Mouse (Mus musculus) midbrain, embryonic 10.5 days (tissue): ENCODE measurements around the gene Catsper2. TPM values are rescaled to one million over a fixed set of nuclear protein-coding genes. Genes with fewer than 3 reads are reported as not detected.

Experiments used
- DNase-seq: peaks from one replicate; pipeline ENCODE4 v3.0.0-alpha.2; 2017; ENCODE audit warnings: low spot score
- H3K27ac ChIP-seq: fragments of 300-500 bp; sonication (generic); replicated peaks from 2 replicates; pipeline ENCODE4 v1.5.1; 2016; ENCODE audit warnings: mild to moderate bottlenecking
- H3K27me3 ChIP-seq: fragments of 300-500 bp; sonication (generic); 2 replicates; pipeline ENCODE4 v1.6.1; 2016; ENCODE audit warnings: low read depth, mild to moderate bottlenecking; ENCODE audit not compliant: poor library complexity, severe bottlenecking
- H3K36me3 ChIP-seq: fragments of 300-500 bp; sonication (generic); 2 replicates; pipeline ENCODE4 v1.6.1; 2016; ENCODE audit warnings: mild to moderate bottlenecking, moderate library complexity
- H3K4me1 ChIP-seq: fragments of 300-500 bp; sonication (generic); 2 replicates; pipeline ENCODE4 v1.6.1; 2016
- H3K4me3 ChIP-seq: fragments of 300-500 bp; sonication (generic); 2 replicates; pipeline ENCODE4 v1.5.1; 2016; ENCODE audit warnings: mild to moderate bottlenecking, moderate library complexity
- H3K9me3 ChIP-seq: fragments of 300-500 bp; sonication (generic); replicated peaks from 2 replicates; pipeline ENCODE4 v1.6.1; 2016; ENCODE audit warnings: mild to moderate bottlenecking
- WGBS: fragments of 180-500 bp; shearing (Covaris S2); methylation state at CpG from one replicate; pipeline ENCODE4 v1.1.7; 2016; 5-methylcytosine and 5-hydroxymethylcytosine counted together
- polyA plus RNA-seq: library from polyadenylated mRNA; unstranded; fragments of >200 nt; fragmentation: Nextera tagmentation; extraction: Ambion mirVana; gene quantifications from 2 replicates; pipeline ENCODE4 v1.2.1, GENCODE M21; 2016

Gene Catsper2
- polyA plus RNA-seq = 2.7 and 4.1 TPM in 2 replicates

DNA sequence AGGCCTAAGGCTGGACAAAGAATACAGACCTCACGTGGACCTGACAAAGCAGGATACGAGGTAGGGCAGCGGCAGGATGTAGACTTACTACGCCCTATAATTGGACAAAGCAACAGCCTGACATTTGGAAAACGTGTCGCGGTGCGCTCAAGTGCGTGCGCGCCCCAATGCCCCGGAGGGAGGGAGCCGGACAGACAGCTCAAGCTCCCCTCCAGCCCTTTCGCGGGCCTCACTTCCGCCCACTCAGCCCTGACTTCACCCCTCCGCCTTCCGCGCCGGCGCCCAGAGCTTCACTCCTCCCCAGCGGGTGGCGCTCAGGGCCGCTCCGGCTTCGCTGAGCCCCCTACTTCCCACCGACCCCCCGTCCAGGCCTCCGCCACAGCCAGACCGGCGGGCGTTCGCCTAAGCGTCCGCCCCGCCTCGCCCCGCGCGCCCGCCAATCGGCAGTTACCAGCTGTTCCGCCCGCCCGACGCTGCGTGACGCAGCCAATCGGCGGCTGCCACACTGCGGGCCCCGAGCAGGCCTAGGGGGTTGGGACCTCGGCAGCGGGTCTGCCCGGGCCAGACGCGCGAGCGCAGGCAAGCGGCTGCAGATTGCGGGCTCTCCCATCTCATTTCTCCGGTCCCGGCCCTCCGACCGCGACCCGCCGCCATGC, at the start of gene Catsper2, which contains the start of gene Pdia3:
Catsper2 (minus strand) TSS at position 406 of the 656 bp plus-strand sequence.
Pdia3 (plus strand) TSS at position 389 of the 656 bp plus-strand sequence.
- WGBS = under 1% methylated on average over 68 of the region's 68 CpGs
- Histone ChIP-seq H3K4me3 (peak within 1 kb of the TSS; percentile 97), H3K27me3 (no peaks in the 10 kb centered on the region), H3K27ac (peak within 1 kb of the TSS; percentile 98), H3K36me3 (peaks cover 31% of the 10 kb centered on the region), H3K9me3 (no peaks in the 10 kb centered on the region), H3K4me1 (peaks cover 31% of the 10 kb centered on the region)
- peak; percentile 98 for DNase-seq

DNA sequence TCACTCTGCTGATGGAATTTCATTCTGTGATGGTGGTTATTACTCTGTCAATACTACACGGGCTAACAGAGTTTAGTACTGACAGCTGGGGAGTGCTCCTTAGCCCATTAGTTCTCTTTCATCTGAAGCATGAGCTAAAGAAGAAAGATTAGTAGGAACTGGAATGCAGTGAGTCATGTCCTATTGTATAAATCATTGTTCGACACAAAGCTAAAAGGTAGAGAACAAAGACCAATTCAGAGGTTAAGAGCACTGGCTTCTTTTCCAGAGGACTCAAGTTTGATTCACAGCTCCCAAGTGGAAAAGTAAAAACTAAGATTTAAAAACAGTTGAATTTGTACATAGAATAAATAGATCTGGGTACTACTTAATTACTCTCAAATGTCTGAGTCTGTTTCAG, 46.5 kb upstream of the Catsper2 start:
- 82% methylated on average over 2 of the region's 2 CpGs for WGBS
- no peak for DNase-seq
- Histone ChIP-seq H3K27ac (no peak overlapping the region), H3K4me1 (peaks cover 16% of the 10 kb centered on the region), H3K36me3 (peaks cover 37% of the 10 kb centered on the region), H3K9me3 (no peaks in the 10 kb centered on the region), H3K4me3 (no peak overlapping the region), H3K27me3 (no peaks in the 10 kb centered on the region)

DNA sequence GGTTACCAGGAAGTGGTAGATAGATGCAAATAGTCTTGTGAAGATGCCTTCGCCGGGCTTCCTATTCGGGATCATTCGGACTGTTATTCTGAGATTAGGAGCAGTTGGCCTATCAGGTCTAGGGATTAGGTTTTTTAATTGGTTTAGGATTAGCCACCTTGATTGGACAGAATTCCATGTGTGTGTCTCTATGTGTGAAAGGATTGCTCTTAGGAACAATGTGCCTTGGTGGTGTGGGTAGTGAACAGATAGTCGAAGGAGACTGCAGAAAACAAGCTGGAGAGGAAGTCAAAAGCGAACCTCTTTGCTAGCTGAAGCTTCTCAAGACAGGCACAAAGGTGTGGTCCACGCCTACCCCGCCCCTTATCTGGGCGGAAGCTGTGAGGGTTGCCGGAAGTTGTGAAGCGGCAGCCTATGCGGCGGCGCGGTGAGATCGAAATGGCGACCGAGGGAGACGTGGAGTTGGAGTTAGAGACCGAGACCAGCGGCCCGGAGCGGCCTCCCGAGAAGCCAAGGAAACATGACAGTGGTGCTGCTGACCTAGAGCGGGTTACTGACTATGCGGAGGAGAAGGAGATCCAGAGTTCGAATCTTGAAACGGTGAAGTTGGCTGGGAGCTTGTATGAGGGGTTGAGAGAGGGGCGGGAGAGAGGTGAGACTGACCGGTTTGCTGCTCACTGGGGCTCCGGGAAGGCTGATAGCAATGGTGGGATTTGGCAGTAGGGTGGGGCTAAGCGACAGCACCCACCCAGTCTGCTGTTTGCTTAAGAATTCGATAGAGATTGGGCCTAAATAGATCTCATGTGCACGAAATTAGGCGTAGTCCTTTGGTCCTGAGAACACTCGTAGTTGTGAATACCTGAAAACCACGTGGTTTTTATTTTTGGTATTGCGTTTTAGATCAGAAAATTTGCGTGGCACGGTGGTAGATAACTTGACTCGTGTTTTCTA, 43.4 kb upstream of the Catsper2 start, which contains the start of gene Serinc4:
Serinc4 (minus strand) TSS at position 90 of the 951 bp plus-strand sequence.
- peak within 1 kb of the TSS; percentile 87 for H3K27ac ChIP-seq
- DNase-seq = peak; percentile 87
- H3K4me1 ChIP-seq = peaks cover 23% of the 10 kb centered on the region
- peak within 1 kb of the TSS; percentile 80 for H3K4me3 ChIP-seq
- 4% methylated on average over 41 of the region's 41 CpGs for WGBS
- no peaks in the 10 kb centered on the region for H3K9me3 ChIP-seq
- no peaks in the 10 kb centered on the region for H3K27me3 ChIP-seq
- H3K36me3 ChIP-seq = peaks cover 60% of the 10 kb centered on the region

DNA sequence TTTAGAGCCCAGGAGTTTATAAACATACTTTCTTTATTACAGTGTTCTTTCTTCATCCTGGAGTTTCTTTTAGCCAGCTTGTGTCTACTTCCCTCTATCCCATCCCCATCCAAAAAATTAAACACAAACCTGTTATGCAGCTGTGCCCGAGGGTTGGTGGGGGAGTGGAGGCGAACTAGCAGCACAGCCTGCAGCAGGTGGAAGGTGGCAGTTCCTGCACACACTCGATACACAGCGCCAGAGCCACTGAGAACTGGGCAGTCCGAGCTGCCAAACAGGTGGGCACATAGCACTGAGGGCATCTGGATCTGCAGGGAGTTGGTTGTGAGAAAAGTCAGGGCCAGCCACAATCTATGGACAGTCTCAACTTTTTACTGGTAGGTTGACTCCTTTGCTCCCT, 41.9 kb upstream of the Catsper2 start:
- Histone ChIP-seq H3K4me3 (0 out of 2 replicates have a peak overlapping the region, but pooled peaks have one; percentile 7), H3K9me3 (no peaks in the 10 kb centered on the region), H3K27me3 (no peaks in the 10 kb centered on the region), H3K4me1 (peaks cover 34% of the 10 kb centered on the region), H3K27ac (no peak overlapping the region), H3K36me3 (peaks cover 62% of the 10 kb centered on the region)
- WGBS = 81% methylated on average over 5 of the region's 5 CpGs
- no peak for DNase-seq

DNA sequence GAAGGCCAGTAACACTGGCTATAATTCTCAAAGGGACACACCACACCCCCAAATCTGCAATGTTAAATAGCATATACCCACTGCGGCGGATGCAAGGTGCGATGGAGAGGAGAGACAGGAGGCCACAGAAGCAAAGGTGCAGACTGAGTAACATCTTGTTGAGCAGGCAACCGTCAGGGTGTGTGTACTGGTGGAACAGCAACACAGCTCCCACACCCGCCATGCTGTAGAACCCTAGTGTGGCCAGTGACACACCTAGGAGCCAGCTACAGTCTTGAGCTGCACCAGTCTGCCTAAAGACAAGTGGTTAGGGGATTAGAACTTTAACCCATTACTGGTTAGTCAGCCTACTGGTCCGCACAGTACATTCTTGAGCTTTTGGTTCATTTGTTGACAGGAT, 40.3 kb upstream of the Catsper2 start:
- 88% methylated on average over 6 of the region's 6 CpGs for WGBS
- Histone ChIP-seq H3K27me3 (no peaks in the 10 kb centered on the region), H3K27ac (no peak overlapping the region), H3K4me3 (no peak overlapping the region), H3K4me1 (peaks cover 39% of the 10 kb centered on the region), H3K9me3 (no peaks in the 10 kb centered on the region), H3K36me3 (peaks cover 46% of the 10 kb centered on the region)
- DNase-seq = no peak

DNA sequence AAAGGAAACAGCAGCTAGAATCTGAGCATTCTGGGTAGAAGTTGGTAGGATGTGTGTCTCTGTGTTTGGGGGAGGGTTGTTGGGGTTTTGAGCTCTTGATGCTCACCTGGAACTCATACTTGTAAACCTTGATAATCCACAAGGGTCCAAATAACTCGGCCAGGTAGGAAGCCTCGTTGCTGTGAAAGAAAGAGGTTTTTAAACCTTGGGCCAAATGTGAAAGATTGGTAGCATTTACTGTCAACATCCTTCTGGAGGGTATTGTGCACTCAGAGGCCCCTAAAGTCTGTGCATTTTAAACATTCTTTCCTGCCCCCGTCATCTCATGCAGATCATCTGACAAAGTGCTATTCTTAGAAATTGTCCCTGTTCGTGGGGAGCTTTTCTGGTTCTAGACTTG, 39.4 kb upstream of the Catsper2 start, which contains the start of gene Hypk:
Hypk (plus strand) TSS at position 301 of the 400 bp plus-strand sequence.
- Histone ChIP-seq H3K9me3 (no peaks in the 10 kb centered on the region), H3K27me3 (no peaks in the 10 kb centered on the region), H3K4me1 (peaks cover 42% of the 10 kb centered on the region), H3K4me3 (0 out of 2 replicates have a peak within 1 kb of the TSS, but pooled peaks have one; percentile 2), H3K36me3 (peaks cover 36% of the 10 kb centered on the region), H3K27ac (no peak within 1 kb of the TSS)
- WGBS = 85% methylated on average over 4 of the region's 4 CpGs
- no peak for DNase-seq

DNA sequence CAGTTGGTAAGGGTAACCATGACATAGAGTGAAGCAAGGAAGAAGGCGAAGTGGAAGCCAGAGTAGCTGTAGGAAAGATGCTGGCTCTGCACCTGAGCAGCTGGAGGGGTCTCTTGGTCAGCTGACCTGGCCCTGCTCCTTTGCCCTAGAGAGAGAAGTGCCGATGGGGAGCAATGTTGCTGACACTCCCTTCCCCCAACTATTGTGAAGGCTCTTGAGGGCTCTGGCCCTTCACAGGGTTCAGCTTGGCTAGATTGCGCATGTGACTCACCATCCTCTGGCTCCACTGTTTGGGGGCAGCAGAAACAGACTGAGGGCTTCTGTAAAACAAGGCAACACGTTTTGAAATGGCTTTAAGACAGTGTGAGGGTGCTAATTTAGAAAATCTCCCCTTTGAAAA, 38.8 kb upstream of the Catsper2 start:
- H3K4me3 ChIP-seq = 0 out of 2 replicates have a peak overlapping the region, but pooled peaks have one; percentile 2
- no peak for DNase-seq
- 90% methylated on average over 4 of the region's 4 CpGs for WGBS
- H3K27ac ChIP-seq = no peak overlapping the region
- no peaks in the 10 kb centered on the region for H3K9me3 ChIP-seq
- peaks cover 40% of the 10 kb centered on the region for H3K4me1 ChIP-seq
- no peaks in the 10 kb centered on the region for H3K27me3 ChIP-seq
- peaks cover 36% of the 10 kb centered on the region for H3K36me3 ChIP-seq

DNA sequence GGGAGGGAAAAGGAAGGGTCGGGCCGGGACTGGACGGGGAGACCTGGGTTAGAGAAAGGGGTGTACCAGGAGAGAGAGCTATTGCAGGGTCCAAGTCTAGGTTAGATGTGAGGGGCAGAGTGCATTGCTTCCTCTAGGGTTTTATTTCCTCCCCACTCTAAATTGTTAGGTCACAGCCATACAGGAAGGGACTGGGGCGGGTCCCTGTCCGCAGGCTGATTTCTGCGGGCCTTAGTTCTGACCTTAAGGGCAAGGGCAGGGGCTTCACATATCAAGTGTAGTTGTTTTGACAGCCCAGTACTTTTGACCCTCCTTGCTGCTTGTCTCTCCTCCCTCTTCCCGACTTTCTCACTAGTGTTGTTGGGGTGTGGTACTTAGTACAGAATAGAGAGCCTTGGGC, 36.5 kb upstream of the Catsper2 start:
- DNase-seq = peak; percentile 20
- no peaks in the 10 kb centered on the region for H3K9me3 ChIP-seq
- 4% methylated on average over 7 of the region's 7 CpGs for WGBS
- H3K4me3 ChIP-seq = peak overlapping the region; percentile 99
- peaks cover 33% of the 10 kb centered on the region for H3K4me1 ChIP-seq
- H3K27ac ChIP-seq = peak overlapping the region; percentile 96
- H3K27me3 ChIP-seq = no peaks in the 10 kb centered on the region
- peaks cover 36% of the 10 kb centered on the region for H3K36me3 ChIP-seq

DNA sequence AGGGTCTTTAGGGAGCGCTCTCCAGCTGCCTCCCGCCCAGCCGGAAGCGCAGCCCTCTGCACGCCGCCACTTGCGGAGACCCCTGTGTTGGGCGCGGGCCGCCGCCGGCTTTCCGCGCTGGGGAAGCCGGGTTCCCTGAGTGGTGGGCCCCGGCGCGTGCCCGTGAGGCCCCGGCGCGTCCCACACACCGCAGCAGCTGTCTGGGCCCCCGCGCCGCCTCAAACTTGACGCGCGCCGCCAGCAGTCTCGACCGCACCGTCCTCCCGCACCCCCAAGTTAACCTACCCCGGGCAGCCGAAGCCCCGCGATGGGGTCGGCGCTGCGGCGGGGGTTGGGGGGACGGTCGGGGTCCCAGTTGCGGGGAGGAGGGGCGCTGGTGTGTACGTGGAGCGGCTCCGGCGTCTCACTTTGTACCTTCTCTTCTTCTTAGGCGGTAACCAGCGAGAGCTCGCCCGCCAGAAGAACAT, 36.0 kb upstream of the Catsper2 start:
- Histone ChIP-seq H3K27ac (peak overlapping the region; percentile 96), H3K27me3 (no peaks in the 10 kb centered on the region), H3K9me3 (no peaks in the 10 kb centered on the region), H3K4me1 (peaks cover 33% of the 10 kb centered on the region), H3K4me3 (peak overlapping the region; percentile 99), H3K36me3 (peaks cover 35% of the 10 kb centered on the region)
- no peak for DNase-seq
- under 1% methylated on average over 54 of the region's 54 CpGs for WGBS

DNA sequence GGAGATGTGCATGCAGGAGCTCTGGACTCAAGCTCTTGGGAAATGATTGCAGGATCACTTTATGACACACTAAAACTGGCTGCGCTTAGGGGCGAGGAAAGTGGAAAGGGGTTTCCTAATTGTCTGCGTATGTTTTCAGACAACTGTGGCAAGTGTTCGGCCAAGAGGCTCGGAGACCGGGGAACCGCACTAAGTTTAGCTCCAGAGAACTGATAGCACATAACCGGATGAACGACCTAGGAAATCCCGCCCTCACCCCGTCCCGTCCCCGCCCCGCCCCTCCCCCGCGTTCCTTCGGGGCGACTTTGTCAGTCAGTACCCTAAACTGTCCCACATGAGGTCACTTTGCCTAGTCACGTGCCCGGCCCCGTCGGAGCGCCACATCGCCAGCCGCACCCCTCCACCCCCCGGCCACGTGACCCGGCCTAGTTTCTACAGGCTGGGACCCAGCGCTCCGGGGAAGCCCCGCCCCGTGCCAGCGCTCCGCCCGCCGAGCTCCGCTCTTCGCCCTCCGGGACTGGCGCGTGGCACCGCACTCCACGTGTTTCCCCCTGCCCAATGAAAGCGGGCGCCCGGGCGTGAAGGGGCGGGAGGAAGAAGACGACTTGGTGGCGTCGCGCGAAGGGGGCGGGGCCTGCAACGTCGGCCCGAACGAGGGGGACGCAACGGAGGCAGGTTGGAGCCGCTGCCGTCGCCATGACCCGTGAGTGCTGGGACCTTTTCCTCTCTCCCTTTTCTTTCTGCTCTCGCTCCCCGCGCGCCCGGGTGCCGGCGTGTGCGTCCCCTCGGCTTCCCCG, 35.3 kb upstream of the Catsper2 start, which contains the start of gene Serf2:
Serf2 (plus strand) TSS at position 457 of the 797 bp plus-strand sequence.
- no peaks in the 10 kb centered on the region for H3K9me3 ChIP-seq
- H3K4me1 ChIP-seq = peaks cover 33% of the 10 kb centered on the region
- H3K27me3 ChIP-seq = 0 out of 2 replicates have a peak, but pooled peaks cover 4% of the 10 kb centered on the region
- peak within 1 kb of the TSS; percentile 96 for H3K27ac ChIP-seq
- DNase-seq = peak; percentile 100
- WGBS = under 1% methylated on average over 74 of the region's 74 CpGs
- H3K4me3 ChIP-seq = peak within 1 kb of the TSS; percentile 99
- H3K36me3 ChIP-seq = peaks cover 28% of the 10 kb centered on the region

DNA sequence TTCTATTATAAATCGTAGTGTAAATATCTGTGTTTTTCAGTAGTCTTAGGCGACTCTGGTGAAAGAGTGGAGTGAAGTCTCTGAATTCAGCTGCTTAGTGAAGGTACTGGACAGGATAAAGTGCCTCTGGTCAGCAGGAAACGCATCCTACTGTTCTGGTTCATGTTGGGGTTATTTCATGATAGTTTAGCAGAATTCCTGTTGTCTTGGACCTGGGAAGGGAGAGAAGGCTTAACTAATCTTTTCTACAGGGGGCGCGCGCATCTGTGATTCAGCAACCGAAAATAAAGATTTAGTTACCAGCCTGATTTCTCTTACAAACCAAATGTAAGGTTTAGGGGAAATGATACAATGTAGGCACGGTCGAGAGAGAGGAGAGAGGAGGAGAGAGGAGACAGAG, 34.5 kb upstream of the Catsper2 start:
- DNase-seq = no peak

DNA sequence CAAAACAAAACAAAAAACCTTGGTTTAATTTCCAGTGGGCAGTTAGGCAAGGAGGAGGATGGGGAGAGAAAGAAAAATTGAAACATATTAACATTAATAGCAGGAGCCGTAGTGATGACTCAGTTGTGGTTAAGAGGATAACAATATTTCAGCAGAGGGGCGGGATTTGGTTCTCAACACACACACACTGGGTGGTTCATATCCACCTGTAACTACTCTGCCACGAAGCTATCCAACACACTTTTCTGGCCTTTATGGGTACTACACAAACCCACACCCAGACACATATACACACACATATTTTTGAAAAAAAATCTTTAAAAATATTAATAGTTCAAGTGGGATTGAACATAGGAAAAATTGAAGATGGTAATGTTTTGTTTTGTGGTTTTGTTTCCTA, 33.4 kb upstream of the Catsper2 start:
- Histone ChIP-seq H3K4me3 (no peak overlapping the region), H3K27me3 (peaks cover 23% of the 10 kb centered on the region), H3K36me3 (peaks cover 9% of the 10 kb centered on the region), H3K9me3 (no peaks in the 10 kb centered on the region), H3K4me1 (peaks cover 40% of the 10 kb centered on the region), H3K27ac (no peak overlapping the region)
- DNase-seq = no peak
- 88% methylated on average over 3 of the region's 3 CpGs for WGBS

More for the DNA sequence above, 34.5 kb upstream of the Catsper2 start:
- WGBS = 20% methylated on average over 9 of the region's 9 CpGs
- Histone ChIP-seq H3K9me3 (no peaks in the 10 kb centered on the region), H3K27ac (peak overlapping the region; percentile 96), H3K4me3 (peak overlapping the region; percentile 99), H3K36me3 (peaks cover 20% of the 10 kb centered on the region), H3K27me3 (peaks cover 12% of the 10 kb centered on the region), H3K4me1 (peaks cover 32% of the 10 kb centered on the region)
